Mouse (Mus musculus): Measurements from ENCODE around the gene 4933411K16Rik. TPM values are rescaled to one million over a fixed set of nuclear protein-coding genes. Genes with fewer than 3 reads are reported as not detected.

4933411K16Rik gene
- polyA plus RNA-seq, 1 experiment from 2014 or later: 0.60 TPM

- Histone ChIP-seq H3K9me3 (ENCODE audit: low read length) (no peaks in the 10 kb centered on the region), H3K4me3 (ENCODE audit: low read length) (no peak overlapping the region), H3K4me2 (replicated peaks; ENCODE audit: low read depth, low read length) (no peak overlapping the region), H3K36me3 (ENCODE audit: insufficient read depth, low read length) (0 out of 2 replicates have a peak, but pooled peaks cover 9% of the 10 kb centered on the region), H3K27ac (ENCODE audit: low read length) (no peak overlapping the region), H3K4me1 (ENCODE audit: insufficient read depth, low read length) (0 out of 2 replicates have a peak, but pooled peaks cover 7% of the 10 kb centered on the region), H3K9ac (replicated peaks; ENCODE audit: low read length) (no peak overlapping the region), H3K27me3 (ENCODE audit: insufficient read depth, low read length) (no peaks in the 10 kb centered on the region)
- WGBS: 89% methylated on average over 9 of the region's 9 CpGs
- ATAC-seq (ENCODE audit: low FRiP score, low TSS enrichment): no peak
Measured at GRCm38 (mm10) chr19:42034146-42034775, 17.8 kb upstream of the 4933411K16Rik start.

GRCm38 (mm10) chr19:42034881-42035455 lies 17.1 kb upstream of the 4933411K16Rik start:
- ATAC-seq (ENCODE audit: low FRiP score, low TSS enrichment): no peak
- Histone ChIP-seq H3K9ac (replicated peaks; ENCODE audit: low read length) (no peak overlapping the region), H3K9me3 (ENCODE audit: low read length) (no peaks in the 10 kb centered on the region), H3K4me1 (ENCODE audit: insufficient read depth, low read length) (0 out of 2 replicates have a peak, but pooled peaks cover 7% of the 10 kb centered on the region), H3K4me2 (replicated peaks; ENCODE audit: low read depth, low read length) (no peak overlapping the region), H3K36me3 (ENCODE audit: insufficient read depth, low read length) (0 out of 2 replicates have a peak, but pooled peaks cover 9% of the 10 kb centered on the region), H3K4me3 (ENCODE audit: low read length) (no peak overlapping the region), H3K27ac (ENCODE audit: low read length) (0 out of 2 replicates have a peak overlapping the region, but pooled peaks have one; percentile 20), H3K27me3 (ENCODE audit: insufficient read depth, low read length) (no peaks in the 10 kb centered on the region)
- 47% methylated on average over 11 of the region's 11 CpGs for WGBS

DNA sequence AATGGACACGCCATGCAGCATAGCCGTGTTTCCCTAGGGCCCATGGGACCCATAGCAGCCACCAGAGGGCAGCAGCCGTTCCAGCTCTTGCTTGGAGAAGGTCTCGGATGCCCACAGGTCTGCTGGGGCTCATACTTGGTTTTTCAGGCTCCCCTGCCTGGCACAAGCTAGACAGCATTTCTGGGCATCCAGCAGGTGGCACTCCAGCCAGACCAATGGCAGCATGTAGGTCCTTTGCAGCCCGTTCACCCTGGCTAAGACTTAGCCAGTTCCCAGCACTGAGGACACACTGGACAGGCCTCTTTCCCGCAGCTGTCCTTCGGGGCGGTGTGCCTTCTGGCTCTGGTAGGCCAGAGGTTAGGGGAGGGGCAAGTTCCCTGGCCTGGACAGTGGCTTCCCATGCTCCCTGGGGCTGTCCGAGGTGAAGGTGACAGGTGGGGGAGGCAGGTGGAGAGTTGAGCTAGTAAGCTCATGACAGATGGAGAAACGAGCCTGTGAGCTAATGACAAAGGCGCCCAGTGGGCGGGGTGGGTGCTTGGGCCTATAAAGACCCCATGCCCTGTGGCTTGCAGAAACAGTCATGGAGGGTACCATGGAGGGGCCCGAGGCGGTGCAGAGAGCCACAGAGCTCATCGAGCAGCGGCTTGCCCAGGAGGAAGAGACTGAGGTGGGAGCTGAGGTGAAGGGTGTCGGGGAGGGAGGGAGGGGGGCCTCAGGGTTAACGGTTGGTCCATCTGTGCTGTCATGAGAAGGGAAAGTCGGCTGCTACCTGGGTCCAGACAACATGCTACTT lies 16.4 kb upstream of the 4933411K16Rik start, which contains the start of gene Ankrd2:
Ankrd2 (plus strand) TSS at position 545 of the 793 bp plus-strand sequence.
- 60% methylated on average over 19 of the region's 19 CpGs for WGBS
- ATAC-seq (ENCODE audit: low FRiP score, low TSS enrichment): peak; percentile 84
- Histone ChIP-seq H3K4me3 (ENCODE audit: low read length) (no peak within 1 kb of the TSS), H3K4me1 (ENCODE audit: insufficient read depth, low read length) (0 out of 2 replicates have a peak, but pooled peaks cover 7% of the 10 kb centered on the region), H3K9ac (replicated peaks; ENCODE audit: low read length) (no peak within 1 kb of the TSS), H3K27ac (ENCODE audit: low read length) (0 out of 2 replicates have a peak within 1 kb of the TSS, but pooled peaks have one; percentile 20), H3K9me3 (ENCODE audit: low read length) (no peaks in the 10 kb centered on the region), H3K4me2 (replicated peaks; ENCODE audit: low read depth, low read length) (no peak within 1 kb of the TSS), H3K36me3 (ENCODE audit: insufficient read depth, low read length) (0 out of 2 replicates have a peak, but pooled peaks cover 9% of the 10 kb centered on the region), H3K27me3 (ENCODE audit: insufficient read depth, low read length) (no peaks in the 10 kb centered on the region)

DNA sequence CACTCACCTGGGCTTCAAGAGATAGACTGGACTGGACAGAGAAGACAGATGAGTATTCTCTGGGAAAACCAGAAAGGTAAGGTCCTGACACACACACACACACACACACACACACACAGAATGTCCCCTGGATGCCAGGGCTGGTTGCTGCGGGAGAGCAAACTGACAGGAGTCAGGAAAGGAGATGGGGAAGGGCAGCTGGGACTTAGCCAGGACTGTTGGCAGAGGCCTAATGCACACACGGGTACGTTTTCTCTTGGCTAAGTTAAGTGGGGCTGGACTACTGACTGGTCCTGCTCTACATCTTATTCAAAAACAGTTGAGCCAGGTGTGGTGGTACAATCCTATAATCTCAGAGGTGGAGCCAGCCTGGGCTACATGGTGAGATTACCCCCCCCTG lies 15.7 kb upstream of the 4933411K16Rik start:
- 95% methylated on average over 3 of the region's 3 CpGs for WGBS
- no peak for ATAC-seq (ENCODE audit: low FRiP score, low TSS enrichment)

DNA sequence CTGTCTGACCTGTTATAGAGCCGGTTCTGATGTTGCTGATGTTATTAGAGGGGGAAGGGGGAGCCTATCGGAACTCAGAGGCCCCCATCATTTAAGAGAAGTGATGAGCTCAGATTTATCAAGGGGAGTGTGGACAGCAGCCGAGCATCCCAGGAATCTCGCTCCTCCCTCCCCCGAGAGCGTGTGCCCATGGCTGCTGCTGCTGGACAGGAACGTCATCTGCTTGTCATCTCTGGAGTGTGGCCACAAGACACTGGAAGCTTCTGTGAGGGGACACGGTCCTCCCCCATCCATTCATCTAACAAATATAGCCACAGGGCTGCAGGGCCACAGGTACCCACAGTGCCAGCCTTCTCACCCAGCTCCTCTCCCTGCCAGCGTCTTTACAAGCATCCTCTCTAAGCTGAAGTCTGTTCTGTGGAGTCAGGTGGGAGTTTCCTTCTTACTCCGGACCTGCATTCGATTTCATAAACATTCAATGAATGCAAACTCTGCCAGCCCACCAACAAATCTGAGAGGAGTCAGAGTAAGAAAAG lies 14.8 kb upstream of the 4933411K16Rik start:
- Histone ChIP-seq H3K27me3 (ENCODE audit: insufficient read depth, low read length) (no peaks in the 10 kb centered on the region), H3K9ac (replicated peaks; ENCODE audit: low read length) (no peak overlapping the region), H3K9me3 (ENCODE audit: low read length) (no peaks in the 10 kb centered on the region), H3K27ac (ENCODE audit: low read length) (no peak overlapping the region), H3K4me2 (replicated peaks; ENCODE audit: low read depth, low read length) (no peak overlapping the region), H3K36me3 (ENCODE audit: insufficient read depth, low read length) (0 out of 2 replicates have a peak, but pooled peaks cover 9% of the 10 kb centered on the region), H3K4me3 (ENCODE audit: low read length) (no peak overlapping the region), H3K4me1 (ENCODE audit: insufficient read depth, low read length) (0 out of 2 replicates have a peak, but pooled peaks cover 7% of the 10 kb centered on the region)
- 64% methylated on average over 11 of the region's 11 CpGs for WGBS
- ATAC-seq (ENCODE audit: low FRiP score, low TSS enrichment): no peak

More for the DNA sequence above, 15.7 kb upstream of the 4933411K16Rik start:
- H3K4me3 ChIP-seq (ENCODE audit: low read length): no peak overlapping the region
- no peak overlapping the region for H3K9ac ChIP-seq (replicated peaks; ENCODE audit: low read length)
- no peak overlapping the region for H3K27ac ChIP-seq (ENCODE audit: low read length)
- 0 out of 2 replicates have a peak, but pooled peaks cover 7% of the 10 kb centered on the region for H3K4me1 ChIP-seq (ENCODE audit: insufficient read depth, low read length)
- 0 out of 2 replicates have a peak, but pooled peaks cover 9% of the 10 kb centered on the region for H3K36me3 ChIP-seq (ENCODE audit: insufficient read depth, low read length)
- H3K9me3 ChIP-seq (ENCODE audit: low read length): no peaks in the 10 kb centered on the region
- H3K27me3 ChIP-seq (ENCODE audit: insufficient read depth, low read length): no peaks in the 10 kb centered on the region
- H3K4me2 ChIP-seq (replicated peaks; ENCODE audit: low read depth, low read length): no peak overlapping the region

DNA sequence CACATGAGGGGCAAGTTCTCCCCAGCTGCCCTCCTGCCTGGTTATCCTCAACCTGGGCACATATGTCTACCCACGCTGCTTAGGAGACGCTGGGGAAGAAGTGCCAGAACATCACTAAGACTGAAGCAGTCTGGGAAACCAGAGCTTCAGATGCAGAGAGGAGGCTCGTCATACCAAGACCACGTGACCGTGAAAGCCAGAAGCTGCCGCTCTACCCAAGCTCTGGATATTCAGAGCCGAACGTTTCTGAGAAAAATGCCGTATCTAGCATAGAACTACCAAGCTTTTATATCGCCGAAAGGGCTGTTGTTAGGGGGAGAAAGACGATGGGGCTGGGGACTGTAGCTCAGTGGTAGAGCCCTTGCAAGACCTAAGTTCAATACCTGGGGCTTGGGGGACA lies 13.7 kb upstream of the 4933411K16Rik start:
- no peak overlapping the region for H3K4me3 ChIP-seq (ENCODE audit: low read length)
- H3K9me3 ChIP-seq (ENCODE audit: low read length): no peaks in the 10 kb centered on the region
- H3K27me3 ChIP-seq (ENCODE audit: insufficient read depth, low read length): no peaks in the 10 kb centered on the region
- no peak overlapping the region for H3K4me2 ChIP-seq (replicated peaks; ENCODE audit: low read depth, low read length)
- 89% methylated on average over 12 of the region's 12 CpGs for WGBS
- H3K9ac ChIP-seq (replicated peaks; ENCODE audit: low read length): no peak overlapping the region
- no peak for ATAC-seq (ENCODE audit: low FRiP score, low TSS enrichment)
- H3K36me3 ChIP-seq (ENCODE audit: insufficient read depth, low read length): 0 out of 2 replicates have a peak, but pooled peaks cover 7% of the 10 kb centered on the region
- no peak overlapping the region for H3K27ac ChIP-seq (ENCODE audit: low read length)
- H3K4me1 ChIP-seq (ENCODE audit: insufficient read depth, low read length): 0 out of 2 replicates have a peak, but pooled peaks cover 7% of the 10 kb centered on the region

- no peak overlapping the region for H3K27ac ChIP-seq (ENCODE audit: low read length)
- H3K4me1 ChIP-seq (ENCODE audit: insufficient read depth, low read length): peaks cover 5% of the 10 kb centered on the region
- H3K4me3 ChIP-seq (ENCODE audit: low read length): no peak overlapping the region
- H3K27me3 ChIP-seq (ENCODE audit: insufficient read depth, low read length): no peaks in the 10 kb centered on the region
- no peak overlapping the region for H3K4me2 ChIP-seq (replicated peaks; ENCODE audit: low read depth, low read length)
- H3K9me3 ChIP-seq (ENCODE audit: low read length): no peaks in the 10 kb centered on the region
- ATAC-seq (ENCODE audit: low FRiP score, low TSS enrichment): no peak
- no peaks in the 10 kb centered on the region for H3K36me3 ChIP-seq (ENCODE audit: insufficient read depth, low read length)
- 97% methylated on average over 6 of the region's 6 CpGs for WGBS
- H3K9ac ChIP-seq (replicated peaks; ENCODE audit: low read length): no peak overlapping the region
Measured at GRCm38 (mm10) chr19:42043988-42044387, 8.1 kb upstream of the 4933411K16Rik start.

GRCm38 (mm10) chr19:42045269-42046102 lies 6.6 kb upstream of the 4933411K16Rik start, which contains the start of gene Hoga1:
Hoga1 (plus strand) TSS chr19:42045610.
- Histone ChIP-seq H3K27me3 (ENCODE audit: insufficient read depth, low read length) (no peaks in the 10 kb centered on the region), H3K9me3 (ENCODE audit: low read length) (no peaks in the 10 kb centered on the region), H3K9ac (replicated peaks; ENCODE audit: low read length) (peak within 1 kb of the TSS; percentile 63), H3K4me1 (ENCODE audit: insufficient read depth, low read length) (peaks cover 5% of the 10 kb centered on the region), H3K27ac (ENCODE audit: low read length) (peak within 1 kb of the TSS; percentile 79), H3K36me3 (ENCODE audit: insufficient read depth, low read length) (no peaks in the 10 kb centered on the region), H3K4me2 (replicated peaks; ENCODE audit: low read depth, low read length) (peak within 1 kb of the TSS; percentile 56), H3K4me3 (ENCODE audit: low read length) (peak within 1 kb of the TSS; percentile 46)
- WGBS: 20% methylated on average over 23 of the region's 23 CpGs
- ATAC-seq (ENCODE audit: low FRiP score, low TSS enrichment): peak; percentile 97

- Histone ChIP-seq H3K9me3 (ENCODE audit: low read length) (no peaks in the 10 kb centered on the region), H3K4me2 (replicated peaks; ENCODE audit: low read depth, low read length) (no peak overlapping the region), H3K36me3 (ENCODE audit: insufficient read depth, low read length) (no peaks in the 10 kb centered on the region; the same call in 1 of the 2 replicates), H3K9ac (replicated peaks; ENCODE audit: low read length) (no peak overlapping the region), H3K27ac (ENCODE audit: low read length) (no peak overlapping the region), H3K4me3 (ENCODE audit: low read length) (no peak overlapping the region), H3K27me3 (ENCODE audit: insufficient read depth, low read length) (no peaks in the 10 kb centered on the region), H3K4me1 (ENCODE audit: insufficient read depth, low read length) (peaks cover 14% of the 10 kb centered on the region)
- ATAC-seq (ENCODE audit: low FRiP score, low TSS enrichment): no peak
- WGBS: 74% methylated on average over 1 of the region's 1 CpGs
Measured at GRCm38 (mm10) chr19:42050251-42050650, 1.8 kb upstream of the 4933411K16Rik start.

Data from kidney, embryonic 16.5 days (tissue).